Mouse (Mus musculus) ES-Bruce4 (cell line): ENCODE measurements at regions not wholly inside any gene's neighbourhood (a gene's known extent, or its start where the extent isn't known, plus 50 kb on each side); places are given as distances from the start of the nearest gene placed in this dataset.

Experiments used
- H3K27ac ChIP-seq: 2 replicates; pipeline ENCODE4 v1.5.1; 2012; ENCODE audit warnings: low read length, inconsistent platforms; ENCODE audit not compliant: insufficient read depth
- H3K27me3 ChIP-seq: 2 replicates; pipeline ENCODE4 v1.6.1; 2012; ENCODE audit warnings: mild to moderate bottlenecking, low read length, inconsistent platforms; ENCODE audit not compliant: control insufficient read depth, poor library complexity, insufficient read depth, severe bottlenecking
- H3K36me3 ChIP-seq: 2 replicates; pipeline ENCODE4 v1.6.1; 2012; ENCODE audit warnings: inconsistent platforms, mild to moderate bottlenecking, low read length, moderate library complexity; ENCODE audit not compliant: control insufficient read depth, poor library complexity, insufficient read depth, severe bottlenecking
- H3K4me1 ChIP-seq: one replicate; pipeline ENCODE4 v1.8.1; 2011; ENCODE audit warnings: low read length; ENCODE audit not compliant: control insufficient read depth, insufficient read depth
- H3K4me3 ChIP-seq: 2 replicates; pipeline ENCODE4 v1.5.1; 2011; ENCODE audit warnings: low read depth, mild to moderate bottlenecking, low read length
- H3K9ac ChIP-seq: 2 replicates; pipeline ENCODE4 v1.6.1; 2012; ENCODE audit warnings: low read depth, mild to moderate bottlenecking, inconsistent platforms; ENCODE audit not compliant: poor library complexity, severe bottlenecking
- H3K9me3 ChIP-seq: replicated peaks from 2 replicates; pipeline ENCODE4 v1.6.1; 2012; ENCODE audit warnings: mild to moderate bottlenecking, low read length, inconsistent platforms; ENCODE audit not compliant: control insufficient read depth, poor library complexity, insufficient read depth, severe bottlenecking
- CTCF ChIP-seq: IDR thresholded peaks from one replicate; pipeline ENCODE4 v1.8.1; 2011; ENCODE audit warnings: low read depth, low read length
- EP300 ChIP-seq: IDR thresholded peaks from 2 replicates; pipeline ENCODE4 v1.6.1; 2011; ENCODE audit warnings: low read depth, low read length; ENCODE audit not compliant: insufficient read depth
- POLR2A ChIP-seq: IDR thresholded peaks from one replicate; pipeline ENCODE4 v1.8.1; 2011; ENCODE audit warnings: low read length; ENCODE audit not compliant: insufficient read depth

GRCm38 (mm10) chr5:136623791-136624190, 56.5 kb upstream of the Cux1 start:
- Histone ChIP-seq H3K9me3 (no peaks in the 10 kb centered on the region), H3K36me3 (no peaks in the 10 kb centered on the region), H3K4me3 (no peak overlapping the region), H3K9ac (no peak overlapping the region), H3K27ac (no peak overlapping the region), H3K4me1 (no peaks in the 10 kb centered on the region), H3K27me3 (no peaks in the 10 kb centered on the region)
- no peak for TF ChIP-seq EP300
- no peak for TF ChIP-seq POLR2A
- TF ChIP-seq CTCF, result no peak

- no peak for TF ChIP-seq CTCF
- Histone ChIP-seq H3K4me3 (no peak overlapping the region), H3K27ac (no peak overlapping the region), H3K27me3 (no peaks in the 10 kb centered on the region), H3K4me1 (no peaks in the 10 kb centered on the region), H3K36me3 (no peaks in the 10 kb centered on the region), H3K9me3 (no peaks in the 10 kb centered on the region), H3K9ac (no peak overlapping the region)
These were observed 58.1 kb upstream of the Cux1 start for GRCm38 (mm10) chr5:136625176-136625991.

- no peak overlapping the region for H3K9ac ChIP-seq
- no peak overlapping the region for H3K27ac ChIP-seq
- H3K4me1 ChIP-seq, result no peaks in the 10 kb centered on the region
- no peaks in the 10 kb centered on the region for H3K36me3 ChIP-seq
- H3K4me3 ChIP-seq, result no peak overlapping the region
- no peak for TF ChIP-seq CTCF
- TF ChIP-seq POLR2A, result no peak
- TF ChIP-seq EP300, result no peak
- H3K9me3 ChIP-seq, result no peaks in the 10 kb centered on the region
- H3K27me3 ChIP-seq, result no peaks in the 10 kb centered on the region
These were observed 59.0 kb upstream of the Cux1 start for GRCm38 (mm10) chr5:136626142-136626771.

DNA sequence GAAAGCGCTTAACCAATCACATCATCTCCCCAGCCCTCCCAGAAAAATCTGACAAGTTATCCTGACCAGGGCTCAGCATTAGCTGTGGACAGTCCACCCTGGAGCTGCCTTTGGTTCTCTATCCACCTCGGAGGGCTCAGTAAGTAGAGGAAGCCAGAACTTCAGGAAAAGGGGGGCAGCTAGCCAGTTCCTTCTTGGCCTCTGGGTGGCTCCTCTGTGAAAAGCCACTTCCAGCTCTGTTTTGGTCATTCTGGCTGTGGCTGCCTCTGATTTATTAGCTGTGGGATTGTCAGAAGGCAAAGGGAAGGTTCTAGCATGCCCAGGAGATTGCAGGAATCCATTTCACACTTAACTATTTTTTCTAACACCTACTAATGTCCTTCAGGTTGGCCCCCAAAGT, 59.6 kb upstream of the Cux1 start:
- Histone ChIP-seq H3K9me3 (no peaks in the 10 kb centered on the region), H3K36me3 (no peaks in the 10 kb centered on the region), H3K27ac (no peak overlapping the region), H3K9ac (no peak overlapping the region), H3K27me3 (no peaks in the 10 kb centered on the region), H3K4me3 (no peak overlapping the region), H3K4me1 (no peaks in the 10 kb centered on the region)
- TF ChIP-seq EP300 (no peak), POLR2A (no peak), CTCF (no peak)

DNA sequence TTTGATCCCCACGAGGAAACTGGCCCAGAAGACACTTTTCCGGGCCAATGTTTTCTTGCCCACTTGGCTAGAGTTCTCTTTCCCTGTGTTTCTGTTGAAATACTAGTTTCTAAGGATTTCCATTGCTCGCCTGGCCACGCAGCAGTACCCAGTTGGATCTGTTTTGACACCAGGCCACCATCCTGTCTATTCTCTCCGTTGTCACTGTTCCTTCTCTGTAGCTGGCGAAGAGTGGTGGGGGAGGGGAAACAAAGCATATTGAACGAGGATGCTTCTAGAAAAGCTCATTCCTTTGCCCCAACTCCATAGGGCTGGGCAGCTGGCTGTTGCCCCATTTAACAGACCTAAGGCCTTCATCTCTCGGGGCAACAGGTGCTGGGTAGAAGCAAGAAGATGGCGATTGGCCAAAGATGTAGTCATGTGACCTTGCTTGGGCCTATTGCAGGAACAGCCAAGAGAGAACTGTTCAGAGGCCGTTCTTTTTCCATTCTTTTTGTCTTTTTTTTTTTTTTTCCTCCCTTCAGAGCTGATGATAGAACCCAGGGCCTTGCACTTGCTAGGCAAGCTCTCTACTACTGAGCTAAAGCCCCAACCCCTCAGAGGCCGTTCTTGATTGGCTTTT, 60.5 kb upstream of the Cux1 start:
- Histone ChIP-seq H3K27me3 (no peaks in the 10 kb centered on the region), H3K4me1 (no peaks in the 10 kb centered on the region), H3K9ac (no peak overlapping the region), H3K4me3 (no peak overlapping the region), H3K27ac (no peak overlapping the region), H3K9me3 (no peaks in the 10 kb centered on the region), H3K36me3 (no peaks in the 10 kb centered on the region)
- TF ChIP-seq CTCF, result no peak
- no peak for TF ChIP-seq POLR2A
- no peak for TF ChIP-seq EP300

- TF ChIP-seq POLR2A, result no peak
- TF ChIP-seq CTCF, result no peak
- TF ChIP-seq EP300, result no peak
- H3K9me3 ChIP-seq, result no peaks in the 10 kb centered on the region
- no peaks in the 10 kb centered on the region for H3K36me3 ChIP-seq
- no peak overlapping the region for H3K4me3 ChIP-seq
- no peak overlapping the region for H3K9ac ChIP-seq
- H3K4me1 ChIP-seq, result no peaks in the 10 kb centered on the region
- H3K27ac ChIP-seq, result no peak overlapping the region
- no peaks in the 10 kb centered on the region for H3K27me3 ChIP-seq
These were observed 61.2 kb upstream of the Cux1 start for GRCm38 (mm10) chr5:136628502-136628901.
